Mouse (Mus musculus) gastrocnemius, postnatal 25 days (tissue): Measurements from ENCODE around the gene Entpd3. TPM values are rescaled to one million over a fixed set of nuclear protein-coding genes. Genes with fewer than 3 reads are reported as not detected.
A peak's percentile ranks its signal among the peaks of the same experiment; 100 is the strongest.
"Not testable (repeated sequence)": the region's sequence is repeated elsewhere in the genome, so short reads cannot be mapped to it uniquely, and the experiment has no call there.

Source experiments
- DNase-seq: peaks from one replicate; pipeline ENCODE4 v3.0.0; 2022
- long read RNA-seq, 2 experiments: library from polyadenylated mRNA; stranded (forward); transcript quantifications; one replicate each; pipeline ENCODE4 v2.0.0; 2021
- total RNA-seq, 2 experiments: library from RNA; stranded (reverse); gene quantifications; 1 replicate in 1 of 2; 2 replicates in 1 of 2; pipeline ENCODE4 v1.2.3; 2021

Gene Entpd3
- total RNA-seq: not detected
- long read RNA-seq, experiment 1: 0 reads
- long read RNA-seq, experiment 2: 0 reads

DNA sequence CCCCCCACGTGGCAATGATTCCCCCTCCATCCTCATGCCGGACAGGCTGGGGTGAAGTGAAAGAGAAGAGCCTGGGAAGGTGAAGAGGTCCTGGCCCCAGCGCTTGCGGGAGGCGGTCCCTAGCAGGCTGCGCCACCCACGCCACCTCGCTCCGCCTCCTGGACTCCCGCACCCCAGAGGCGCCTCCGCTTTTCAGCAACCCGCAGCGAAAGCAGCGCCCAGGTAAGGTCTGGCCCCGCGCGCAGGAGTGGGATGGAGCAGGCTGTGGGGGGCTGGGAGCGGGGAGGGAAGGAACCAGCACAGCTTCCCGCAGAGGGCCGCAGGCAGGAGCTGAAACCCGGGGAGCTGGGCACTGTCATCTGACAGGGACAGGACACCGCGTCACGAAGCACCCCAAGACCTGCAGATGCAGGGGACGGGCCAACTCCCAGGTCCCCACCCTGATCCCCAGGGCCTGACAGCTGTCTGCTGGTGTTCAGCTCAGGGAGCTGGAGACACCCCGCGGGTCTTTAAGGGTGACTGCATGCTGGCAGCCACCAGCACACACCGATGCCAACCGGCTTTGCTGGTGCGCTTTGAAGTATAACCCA is at the start of gene Entpd3:
Gene Entpd3 (plus strand): TSS at position 157 of the 590 bp plus-strand sequence.
- DNase-seq: peak; percentile 7

DNA sequence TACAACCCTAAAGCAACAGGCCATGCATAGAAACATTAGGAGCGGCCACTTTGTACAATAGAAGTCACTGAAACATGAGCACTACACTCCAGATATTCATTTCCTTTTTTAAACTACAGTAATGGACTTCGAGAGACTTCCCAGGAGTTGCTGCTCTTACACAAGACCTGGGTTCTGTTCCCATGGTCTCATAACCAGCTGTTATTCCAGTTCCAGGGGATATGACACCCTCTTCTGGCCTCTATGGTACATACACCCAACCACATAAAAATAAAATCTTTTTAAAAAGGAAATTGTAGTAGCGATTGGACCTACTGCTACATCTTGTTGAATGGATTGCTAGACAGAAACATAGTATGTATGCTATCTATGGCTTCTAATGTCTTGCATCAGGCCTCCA is 48.1 kb upstream of the Entpd3 start:
- no peak for DNase-seq

DNA sequence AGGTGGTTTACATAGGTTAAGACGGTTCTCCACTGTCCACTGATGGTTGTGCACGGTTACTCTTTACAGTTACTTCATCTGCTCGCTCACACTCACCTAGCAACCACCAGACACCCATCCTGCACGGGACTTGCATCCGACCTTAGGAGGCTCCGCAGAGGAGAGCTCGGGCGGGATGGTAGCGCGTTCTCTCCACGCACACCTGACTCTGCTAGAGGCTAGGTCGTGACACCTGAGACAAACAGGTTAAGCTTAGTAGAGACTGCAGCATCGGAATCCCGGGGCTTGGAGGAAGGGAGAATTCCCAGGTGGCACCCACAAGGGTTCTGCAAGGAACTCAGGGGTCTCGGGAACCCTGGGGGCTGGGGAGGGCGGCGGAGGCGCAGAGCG is 47.6 kb upstream of the Entpd3 start, which contains the start of gene Eif1b:
Gene Eif1b (plus strand): TSS at position 223 of the 390 bp plus-strand sequence.
- DNase-seq: no peak

DNA sequence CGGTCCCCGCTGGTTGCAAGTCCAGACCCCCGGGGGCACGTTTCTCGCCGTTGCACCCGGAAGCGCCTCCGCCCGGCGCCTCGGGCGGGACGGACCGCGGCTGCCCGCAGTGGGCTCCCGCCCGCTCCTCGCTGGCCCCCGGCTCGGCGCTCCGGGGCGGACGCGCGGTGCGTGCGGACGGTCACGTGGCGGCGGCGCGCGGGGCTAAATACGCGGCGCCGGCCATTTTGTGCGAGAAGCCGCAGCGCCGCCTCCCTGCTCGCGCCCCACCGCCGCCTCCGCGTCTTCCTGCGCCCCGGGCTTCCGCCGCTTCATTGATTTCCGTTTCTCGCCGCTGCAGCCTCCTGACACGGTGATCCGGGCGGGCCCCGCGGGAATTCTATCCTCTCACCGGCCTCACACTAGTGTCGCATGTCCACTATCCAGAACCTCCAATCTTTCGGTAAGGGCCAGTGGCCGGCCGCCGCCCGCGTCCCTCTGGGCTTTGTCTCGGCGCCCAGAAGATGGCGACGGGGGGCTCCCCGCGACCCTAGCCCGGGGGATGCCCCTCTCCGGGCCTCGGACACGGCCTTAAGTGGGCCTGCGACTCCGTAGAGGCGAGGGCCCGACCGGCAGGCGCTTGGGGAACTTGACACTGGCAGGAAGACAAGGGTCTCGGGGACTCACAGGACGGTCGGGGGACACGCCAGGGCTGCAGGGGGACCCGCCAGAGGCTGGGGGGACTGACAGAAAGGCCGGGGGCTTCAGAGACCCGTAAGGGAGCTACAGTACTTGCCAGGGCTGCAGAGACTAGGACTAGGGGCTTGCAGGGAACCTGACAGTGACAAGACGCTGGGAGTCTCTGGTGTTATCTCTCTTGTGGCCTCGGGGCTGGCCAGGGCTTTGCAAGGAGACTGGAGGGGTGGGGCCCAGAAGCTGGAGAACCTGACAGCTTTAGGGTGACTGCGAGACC is 46.9 kb upstream of the Entpd3 start:
- peak; percentile 79 for DNase-seq

DNA sequence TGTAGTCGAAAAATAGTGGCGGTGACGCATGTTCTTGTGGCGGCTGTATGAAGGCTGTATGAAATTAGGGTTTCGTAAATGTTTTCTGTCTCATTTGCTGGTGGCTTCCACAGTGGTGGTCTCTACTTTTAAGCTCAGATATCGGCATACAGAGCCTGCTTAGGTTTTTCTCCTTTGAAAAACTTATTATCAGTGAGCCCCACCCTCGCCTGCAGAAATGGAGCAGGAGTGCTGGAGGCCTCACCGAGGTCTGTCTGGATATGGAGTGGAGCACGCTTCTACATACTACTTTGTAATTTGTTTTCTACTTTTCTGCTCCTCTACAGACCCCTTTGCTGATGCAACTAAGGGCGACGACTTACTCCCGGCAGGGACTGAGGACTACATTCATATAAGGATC is 45.8 kb upstream of the Entpd3 start:
- no peak for DNase-seq

DNA sequence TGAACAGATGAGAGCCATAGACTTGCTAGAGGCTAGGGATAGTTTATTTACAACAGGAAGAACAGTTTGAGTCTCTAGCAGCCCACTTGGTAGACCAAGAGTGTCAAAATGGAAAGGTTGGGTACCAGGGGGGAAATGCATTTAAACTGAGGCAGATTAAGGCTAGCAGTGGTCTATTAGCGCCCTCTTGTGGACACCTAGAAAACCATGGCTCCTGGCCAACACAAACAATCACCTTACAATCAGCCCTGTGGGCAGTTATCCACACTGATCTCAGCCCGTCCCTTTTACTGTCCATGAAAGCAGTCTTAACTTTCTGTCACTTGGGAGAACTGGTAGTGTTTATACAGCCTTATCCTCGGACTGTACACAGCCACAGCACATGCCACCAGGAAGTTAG is 42.9 kb upstream of the Entpd3 start:
- DNase-seq: peak; percentile 23

DNA sequence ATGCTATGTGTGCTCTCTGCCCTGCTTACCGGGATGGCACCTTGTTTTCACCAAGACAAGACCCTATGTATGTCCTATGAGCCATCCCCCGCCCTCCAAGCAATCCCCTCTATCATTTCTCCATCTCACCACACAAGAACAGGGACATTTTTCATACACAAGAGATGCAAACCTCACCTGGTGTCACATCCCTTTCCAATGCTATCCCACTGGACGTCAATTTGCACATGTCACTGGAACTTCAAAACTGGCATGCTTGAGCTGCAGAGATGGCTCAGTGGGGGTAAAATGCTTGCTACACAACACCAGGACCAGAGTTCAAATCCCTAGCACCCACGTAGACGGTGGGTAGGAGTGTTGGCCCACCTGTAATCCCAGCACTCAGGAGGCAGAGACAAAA is 41.6 kb upstream of the Entpd3 start:
- DNase-seq: no peak

DNA sequence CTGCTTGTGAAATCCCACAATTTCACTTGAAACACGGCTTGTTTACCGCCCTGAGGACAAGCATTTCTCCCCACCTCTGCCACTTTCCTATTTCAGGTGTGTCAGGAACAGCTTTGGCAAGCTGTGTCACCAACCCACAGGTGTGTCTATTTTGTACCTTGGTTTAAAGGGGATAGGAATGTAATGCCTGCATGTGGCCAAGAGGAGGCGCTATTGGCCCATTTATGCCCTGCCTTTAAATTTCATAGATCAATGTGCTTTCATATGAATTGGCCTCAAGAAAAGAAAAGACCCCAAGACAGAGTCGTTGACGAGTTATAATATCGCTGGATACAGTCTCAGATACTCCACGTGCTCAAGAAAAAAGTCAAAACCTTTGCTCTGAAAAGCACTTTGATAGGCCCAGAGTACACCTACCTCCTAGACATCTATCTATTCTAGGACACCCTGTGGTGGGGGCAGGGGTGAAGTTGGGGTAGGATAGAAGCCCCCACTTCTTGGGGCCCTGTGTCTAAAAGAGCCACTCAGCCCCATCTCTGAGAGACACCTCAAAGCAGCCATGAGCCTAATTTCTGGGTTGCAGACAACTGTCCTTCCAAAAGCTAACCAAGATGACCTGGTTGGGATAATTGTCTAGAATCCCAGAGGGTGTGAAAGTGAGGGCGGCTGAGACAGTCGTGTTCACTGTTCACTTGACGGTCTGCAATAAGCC is 38.3 kb upstream of the Entpd3 start:
- no peak for DNase-seq

DNA sequence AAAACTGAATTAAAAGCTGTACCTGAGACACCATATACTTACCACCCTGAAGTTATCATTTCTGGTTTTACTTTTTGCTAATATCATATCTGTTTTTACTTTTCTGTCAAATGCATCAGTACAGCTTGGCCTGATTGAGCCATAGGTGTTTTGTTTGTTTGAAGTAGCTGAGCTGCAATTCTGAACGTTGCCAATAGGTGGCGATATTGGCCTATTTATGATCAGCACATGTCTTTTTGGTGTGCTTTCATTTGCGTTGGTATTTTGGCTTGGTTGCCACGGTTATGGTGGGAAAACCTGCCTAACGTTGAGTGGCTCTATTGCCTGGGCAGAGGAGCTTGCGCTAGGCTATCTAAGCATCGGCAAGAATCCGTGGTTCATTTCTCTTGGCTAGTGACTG is 37.6 kb upstream of the Entpd3 start:
- DNase-seq: no peak

DNA sequence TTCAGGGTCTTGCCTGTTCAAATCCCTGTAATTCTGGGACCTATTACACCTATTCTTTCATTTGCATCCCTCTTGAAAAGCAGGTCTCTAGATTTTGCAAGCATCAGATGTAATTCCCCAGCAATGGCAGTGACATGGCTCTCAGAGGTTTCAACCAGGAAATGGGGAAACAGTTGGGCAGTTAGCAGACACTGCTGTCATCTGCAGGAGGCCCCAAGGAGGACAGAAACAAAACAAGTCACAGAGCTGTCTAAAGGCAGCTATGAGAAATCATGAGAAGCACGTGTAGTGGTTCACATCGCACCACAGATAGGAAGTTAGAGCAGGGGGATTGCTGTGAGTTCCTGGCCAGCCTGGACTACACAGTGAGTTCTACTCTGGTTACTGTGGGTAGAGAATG is 35.2 kb upstream of the Entpd3 start:
- DNase-seq: no peak

DNA sequence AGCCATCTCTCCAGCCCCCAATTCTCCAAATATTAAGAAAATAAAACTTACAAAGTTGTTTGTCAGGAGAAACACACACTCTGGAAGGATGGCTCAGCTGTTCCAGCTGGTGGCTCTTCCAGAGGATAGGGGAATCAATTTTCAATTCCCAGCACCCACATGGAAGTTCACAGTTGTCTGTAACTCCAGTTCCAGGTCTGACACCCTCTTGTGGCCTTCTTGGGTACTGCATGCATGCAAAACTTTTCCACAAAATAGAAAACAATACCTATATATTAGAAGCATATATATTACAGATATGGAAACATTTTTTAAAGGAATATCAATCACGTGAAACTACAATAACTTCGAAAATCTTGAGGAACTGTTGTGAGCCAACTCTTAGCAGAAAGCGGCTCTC is 27.8 kb upstream of the Entpd3 start:
- no peak for DNase-seq

DNA sequence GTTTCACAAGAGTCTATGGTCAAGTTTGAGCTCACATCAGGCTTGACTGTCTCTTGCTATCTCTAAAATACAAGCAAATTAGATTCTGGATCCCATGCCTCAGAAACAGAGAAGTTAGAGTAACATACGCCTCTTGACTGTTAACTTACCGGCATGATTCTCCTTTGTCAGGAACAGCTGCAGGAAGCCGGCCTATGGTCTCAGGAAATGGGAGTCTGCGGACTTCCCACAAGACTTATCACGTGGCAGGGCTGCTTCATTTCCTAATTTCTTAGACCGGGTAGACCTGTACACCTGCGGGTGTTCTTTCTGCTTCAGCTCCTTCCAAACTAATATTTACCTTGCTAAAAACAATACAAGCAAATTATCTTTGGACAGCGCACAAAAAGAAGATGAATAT is 22.9 kb upstream of the Entpd3 start:
- no peak for DNase-seq

DNA sequence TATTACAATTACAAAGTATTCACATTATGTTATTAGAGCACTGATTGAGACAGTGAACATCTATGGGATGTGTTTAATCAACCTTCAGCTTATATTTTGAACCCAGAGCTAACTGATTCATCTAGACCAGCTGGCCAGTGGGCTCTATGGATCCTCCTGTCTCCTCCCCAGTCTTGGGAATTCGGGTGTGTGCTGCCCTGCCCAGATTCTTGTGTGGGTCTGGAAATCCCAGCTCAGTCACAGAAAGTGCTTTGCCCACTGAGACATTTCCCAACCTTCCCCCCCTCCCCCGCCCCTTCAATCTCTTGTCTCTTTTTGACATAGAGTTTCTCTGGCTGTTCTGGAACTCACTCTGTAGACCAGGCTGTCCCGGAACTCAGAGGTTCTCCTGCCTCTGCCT is 20.7 kb upstream of the Entpd3 start:
- DNase-seq: no peak

DNA sequence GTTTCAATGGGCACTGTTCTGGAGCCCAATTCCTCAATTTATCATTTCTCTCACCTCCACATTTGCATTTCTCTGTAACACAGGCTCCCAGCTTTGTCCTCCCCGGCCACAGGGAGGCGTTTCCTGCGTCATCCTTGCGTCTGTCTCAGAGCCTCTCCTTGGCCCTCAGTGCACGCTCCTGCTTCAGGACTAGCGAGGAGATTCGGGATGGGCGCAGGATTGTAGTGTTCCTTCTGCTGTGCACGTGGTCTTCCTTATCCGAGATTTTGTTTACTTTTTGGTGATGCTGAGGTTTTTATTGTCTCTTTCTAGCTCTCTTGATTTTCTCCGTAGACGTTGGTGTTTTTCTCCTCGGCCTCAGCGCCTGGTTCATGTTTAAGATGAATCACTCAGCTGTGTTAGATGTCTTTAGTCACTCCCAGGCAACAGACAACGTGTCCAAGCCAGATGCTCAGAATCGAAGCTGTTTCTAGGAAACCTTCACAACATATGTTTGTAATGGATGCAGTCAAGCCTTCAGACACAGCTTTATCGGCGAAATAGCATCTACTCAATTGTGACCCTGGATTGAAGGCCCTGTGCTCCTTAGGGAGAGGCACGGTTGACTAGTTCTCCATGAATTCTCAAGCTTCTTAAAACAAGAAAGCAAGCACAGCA is 20.0 kb upstream of the Entpd3 start:
- DNase-seq: no peak

DNA sequence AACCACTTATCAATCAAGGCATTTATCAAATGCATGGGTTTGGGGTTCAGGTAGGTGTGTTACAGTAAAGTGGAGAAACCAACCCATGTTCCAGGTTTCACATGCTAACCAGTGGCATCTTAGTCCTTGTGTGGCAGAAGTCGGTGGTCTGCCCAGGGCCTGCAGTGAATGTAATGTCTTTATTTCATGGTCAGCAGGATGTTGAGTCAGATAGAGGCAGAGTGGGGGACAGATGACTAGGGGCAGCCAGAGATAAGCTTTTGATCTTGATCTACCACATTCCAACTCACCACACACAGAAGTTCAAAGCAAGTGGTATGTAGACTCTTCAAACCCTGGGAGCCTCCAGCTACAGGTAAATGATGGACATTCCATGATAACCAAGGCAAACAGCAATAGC is 18.5 kb upstream of the Entpd3 start:
- no peak for DNase-seq

DNA sequence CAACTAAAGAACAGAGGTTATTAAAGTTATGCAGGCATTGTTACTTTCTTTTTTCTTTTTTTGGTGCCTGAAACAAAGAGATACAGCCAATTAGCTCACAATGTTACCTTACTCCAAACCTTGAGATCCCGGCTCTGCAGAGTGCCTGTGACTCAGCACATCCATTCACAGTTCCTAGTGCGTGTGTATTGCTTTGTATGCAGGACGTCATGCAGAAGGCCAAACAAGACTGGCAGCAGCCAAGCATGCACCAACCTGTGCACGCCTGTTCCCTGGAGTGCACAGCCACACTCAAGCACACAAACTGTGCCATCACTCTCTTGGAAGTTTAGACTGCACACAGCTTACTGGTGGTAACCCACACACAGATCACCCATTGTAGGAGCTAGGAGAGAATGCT is 12.3 kb upstream of the Entpd3 start:
- DNase-seq: no peak

DNA sequence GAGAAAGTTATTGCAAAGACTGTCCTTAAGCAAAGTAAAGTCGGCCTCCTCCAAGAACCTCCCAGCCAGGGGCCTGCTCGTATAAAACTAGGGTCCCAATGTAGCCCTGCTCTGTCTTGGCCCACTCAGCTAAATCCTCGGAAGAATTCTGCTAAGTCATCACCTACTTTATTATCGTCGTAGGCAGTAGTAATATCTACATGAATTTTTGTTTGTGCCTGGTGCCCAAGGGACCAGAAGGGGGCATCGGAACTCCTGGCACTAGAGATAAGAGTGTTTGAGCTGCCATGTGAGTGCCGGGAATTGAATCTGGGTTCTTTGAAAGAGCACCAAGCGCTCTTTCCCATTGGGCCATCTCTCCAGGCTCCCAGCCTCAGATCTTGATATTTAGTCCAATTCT is 11.7 kb upstream of the Entpd3 start:
- DNase-seq: no peak

DNA sequence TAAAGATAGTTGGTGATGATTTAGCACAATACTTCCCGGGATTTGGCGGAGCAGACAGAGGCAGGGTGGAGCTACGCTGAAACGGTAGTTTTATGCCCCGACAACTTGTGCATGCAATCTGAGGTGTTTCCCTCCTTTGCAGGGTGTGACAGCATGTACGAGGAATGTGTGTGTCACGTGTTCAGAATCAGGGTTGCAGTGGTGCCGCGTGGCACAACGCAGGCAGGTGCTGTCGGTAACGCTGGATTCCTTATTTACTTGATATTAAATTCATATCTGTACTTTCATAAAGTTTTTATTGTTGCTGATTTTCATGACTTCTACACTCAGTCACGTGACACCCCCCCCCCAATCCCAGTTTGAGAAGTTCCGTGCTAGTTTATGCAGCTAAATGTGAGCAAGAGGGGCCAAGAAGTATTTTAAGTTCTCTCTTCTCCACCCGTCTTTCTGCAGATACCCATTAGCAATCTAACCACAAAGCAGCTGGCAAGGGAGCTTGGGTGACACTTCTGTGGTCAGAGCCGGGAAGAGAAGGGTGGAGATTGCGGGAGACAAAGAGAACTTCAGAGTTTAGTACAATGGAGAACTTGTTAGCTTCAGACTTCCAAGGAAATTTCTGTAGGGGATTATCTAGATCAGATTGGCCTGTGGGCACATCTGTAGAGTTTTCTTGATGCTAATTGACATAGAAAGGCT is 10.7 kb upstream of the Entpd3 start:
- no peak for DNase-seq

DNA sequence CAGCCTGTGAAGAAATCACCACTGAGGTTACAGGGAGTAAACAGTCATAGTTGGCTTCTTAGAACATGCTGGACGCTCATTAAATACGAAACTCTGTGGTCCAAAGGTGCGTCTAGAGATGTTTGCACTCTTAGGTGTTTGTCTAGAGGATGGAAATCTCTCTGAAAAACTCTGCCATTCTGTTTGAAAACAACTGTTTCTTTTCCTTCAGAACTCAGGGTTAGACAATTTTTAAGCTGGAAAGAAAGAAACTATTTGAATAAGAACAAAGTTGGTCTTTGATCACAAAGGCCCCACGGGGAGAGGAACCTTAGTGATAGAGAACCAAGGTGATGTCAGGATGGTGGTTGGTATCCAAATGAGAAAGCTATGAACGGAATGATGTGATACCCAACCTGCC is 9.1 kb upstream of the Entpd3 start:
- DNase-seq: no peak

DNA sequence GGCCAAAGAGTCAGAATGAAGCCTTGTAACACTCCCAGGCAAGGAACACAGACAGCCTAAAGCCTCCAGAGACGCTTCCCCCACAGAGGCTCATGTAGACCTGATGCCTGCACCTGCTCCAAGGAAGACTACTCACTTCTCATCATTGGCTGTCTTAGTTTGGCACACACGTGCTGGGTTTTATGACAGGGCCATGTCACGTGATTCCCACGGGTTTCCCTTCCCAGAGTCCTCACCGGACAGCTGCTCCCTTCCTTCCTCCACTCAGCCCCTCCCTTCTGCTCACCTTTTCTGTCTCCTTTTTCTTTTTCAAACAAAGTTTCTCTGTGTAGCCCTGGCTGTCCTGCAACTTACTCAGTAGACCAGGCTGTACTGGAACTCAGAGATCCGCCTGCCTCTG is 7.6 kb upstream of the Entpd3 start:
- DNase-seq: no peak

DNA sequence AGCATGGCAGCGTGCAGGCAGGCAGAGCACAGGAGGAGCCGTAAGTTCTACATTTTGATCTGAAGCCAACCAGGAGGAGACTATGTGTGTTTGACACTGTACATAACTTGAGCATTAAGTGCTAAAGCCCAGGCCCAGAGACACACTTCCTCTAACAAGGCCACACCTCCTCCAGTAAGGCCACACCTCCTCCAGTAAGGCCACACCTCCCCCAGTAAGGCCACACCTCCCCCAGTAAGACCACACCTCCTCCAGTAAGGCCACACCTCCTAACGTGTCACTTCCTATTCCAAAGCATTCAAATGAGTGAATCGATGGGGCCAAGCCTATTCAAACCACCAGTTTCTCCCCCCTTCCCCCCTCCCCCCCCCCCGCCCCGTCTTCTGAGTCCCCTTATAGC is 6.9 kb upstream of the Entpd3 start:
- no peak for DNase-seq

DNA sequence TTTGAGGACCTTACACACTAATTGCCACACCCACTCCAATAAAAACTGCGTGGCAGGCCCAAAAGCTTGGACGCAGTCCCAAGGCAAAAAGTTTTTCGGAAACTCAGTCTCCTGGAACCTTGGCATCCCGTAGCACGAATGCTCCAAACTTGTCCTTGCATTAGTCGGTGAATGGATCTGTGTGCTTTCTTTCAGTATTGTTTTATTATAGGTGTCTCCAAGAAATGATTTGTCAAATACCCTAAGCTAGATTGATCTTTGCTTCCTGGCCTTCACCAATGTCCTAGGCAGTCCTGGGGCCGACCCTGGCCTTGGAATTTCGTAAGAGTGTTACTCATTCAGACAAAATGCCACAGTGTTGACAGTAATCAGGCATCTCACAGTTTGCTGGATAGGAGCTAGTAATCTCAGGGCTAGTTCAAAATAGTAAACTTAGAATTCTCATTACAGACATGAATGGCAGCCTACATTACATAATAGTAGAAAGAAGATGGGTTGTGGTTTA is 6.1 kb upstream of the Entpd3 start:
- DNase-seq: not testable (repeated sequence)
